Mouse (Mus musculus) adrenal gland, postnatal 14 days (tissue): ENCODE measurements around the gene Sectm1a. TPM values are rescaled to one million over a fixed set of nuclear protein-coding genes. Genes with fewer than 3 reads are reported as not detected.
"Not testable (repeated sequence)": the region's sequence is repeated elsewhere in the genome, so short reads cannot be mapped to it uniquely, and the experiment has no call there.

ENCODE experiments used
- DNase-seq: peaks from one replicate; pipeline ENCODE4 v3.0.0; 2021; ENCODE audit warnings: mixed read lengths
- total RNA-seq: library from RNA; stranded (reverse); gene quantifications from 2 replicates; pipeline ENCODE4 v1.2.3, GENCODE M21; 2021

The Sectm1a gene
- total RNA-seq, 1 experiment from 2014 or later, result not detected

DNA sequence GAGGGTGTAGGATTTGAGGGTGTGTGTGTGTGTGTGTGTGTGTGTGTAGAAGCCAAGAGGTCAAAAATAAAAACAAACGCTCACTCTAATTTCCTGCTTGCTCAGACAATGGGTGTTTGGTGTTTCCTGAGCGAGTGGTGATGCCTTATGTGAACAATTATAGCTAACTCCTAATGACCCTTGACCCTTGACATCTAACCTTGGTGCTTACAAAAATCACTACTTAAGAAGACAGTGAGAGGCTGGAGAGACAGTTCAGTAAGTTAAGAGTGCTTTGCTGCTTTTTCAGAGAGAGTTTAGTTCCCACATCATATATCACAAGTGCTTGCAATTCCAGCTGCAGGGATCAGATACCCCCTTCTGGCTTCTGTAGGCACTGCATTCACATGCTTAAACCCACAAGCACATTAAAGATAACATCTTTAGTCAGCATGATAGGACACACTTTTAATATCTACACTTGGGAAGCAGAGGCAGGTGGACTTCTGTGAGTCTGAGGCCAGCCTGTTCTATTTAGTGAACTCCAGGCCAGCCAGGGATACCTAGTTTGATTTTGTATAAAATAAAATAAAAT is 33.1 kb downstream of the Sectm1a start:
- peak; percentile 53 for DNase-seq

GRCm38 (mm10) chr11:121045286-121045685 is 35.7 kb downstream of the Sectm1a start:
- no peak for DNase-seq

DNA sequence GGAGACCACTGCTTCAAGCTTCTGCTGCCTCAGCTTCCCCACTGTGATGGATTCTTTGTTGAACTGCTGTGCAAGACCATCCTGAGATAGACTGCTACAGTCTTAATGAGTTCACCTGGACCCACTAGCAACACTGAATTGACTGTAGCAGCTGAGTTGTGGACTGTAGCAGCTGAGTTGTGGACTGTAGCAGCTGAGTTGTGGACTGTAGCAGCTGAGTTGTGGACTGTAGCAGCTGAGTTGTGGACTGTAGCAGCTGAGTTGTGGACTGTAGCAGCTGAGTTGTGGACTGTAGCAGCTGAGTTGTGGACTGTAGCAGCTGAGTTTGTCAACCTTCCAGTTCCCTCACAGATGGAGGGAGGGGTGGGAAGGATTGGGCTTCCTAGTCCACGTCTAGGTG is 38.0 kb downstream of the Sectm1a start:
- not testable (repeated sequence) for DNase-seq

DNA sequence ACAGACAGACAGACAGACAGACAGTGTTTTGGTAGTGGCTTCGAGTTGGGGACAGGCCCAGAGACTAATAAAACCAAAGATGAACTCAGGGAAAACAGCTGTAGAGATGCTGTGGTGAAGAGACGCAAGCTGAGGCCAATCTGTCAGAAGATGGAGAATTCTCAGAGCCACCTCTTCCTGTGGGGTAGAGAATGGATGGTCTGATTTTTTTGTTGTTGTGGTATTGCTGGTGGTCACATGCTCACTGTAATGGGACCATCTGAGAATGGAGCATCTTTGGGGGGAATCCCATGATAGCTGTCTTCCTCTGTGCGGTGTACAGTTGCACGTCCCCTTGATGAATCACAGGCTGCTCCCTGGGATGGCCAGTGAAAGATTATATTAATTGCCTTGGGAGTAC is 38.5 kb downstream of the Sectm1a start:
- DNase-seq, result no peak

GRCm38 (mm10) chr11:121041636-121042035 is 39.4 kb downstream of the Sectm1a start:
- DNase-seq, result no peak

DNA sequence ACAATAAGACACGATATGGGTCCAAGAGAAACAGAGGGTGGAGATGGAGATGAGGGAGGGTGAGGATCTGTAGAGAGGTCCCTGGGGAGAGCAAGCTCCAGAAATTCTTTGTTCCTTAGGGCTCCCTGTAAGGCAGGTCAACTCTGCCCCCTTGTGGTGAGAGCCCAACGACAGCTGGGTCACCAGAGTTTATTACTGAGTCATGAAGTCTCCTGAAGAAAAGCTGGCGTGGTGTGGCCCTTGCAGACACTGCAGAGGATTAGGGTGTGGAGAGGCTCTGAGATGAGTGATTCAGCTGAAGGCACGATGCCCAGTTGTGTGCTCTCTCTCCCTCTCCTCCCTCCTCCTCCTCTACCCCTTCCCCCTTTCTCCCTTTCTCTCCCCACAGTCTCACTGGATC is 39.8 kb downstream of the Sectm1a start:
- DNase-seq, result peak; percentile 94

- DNase-seq, result no peak
These were observed 41.7 kb downstream of the Sectm1a start, which contains the start of gene Cd7 for GRCm38 (mm10) chr11:121039302-121039701. Gene Cd7, minus strand, starts transcription at chr11:121039418.

DNA sequence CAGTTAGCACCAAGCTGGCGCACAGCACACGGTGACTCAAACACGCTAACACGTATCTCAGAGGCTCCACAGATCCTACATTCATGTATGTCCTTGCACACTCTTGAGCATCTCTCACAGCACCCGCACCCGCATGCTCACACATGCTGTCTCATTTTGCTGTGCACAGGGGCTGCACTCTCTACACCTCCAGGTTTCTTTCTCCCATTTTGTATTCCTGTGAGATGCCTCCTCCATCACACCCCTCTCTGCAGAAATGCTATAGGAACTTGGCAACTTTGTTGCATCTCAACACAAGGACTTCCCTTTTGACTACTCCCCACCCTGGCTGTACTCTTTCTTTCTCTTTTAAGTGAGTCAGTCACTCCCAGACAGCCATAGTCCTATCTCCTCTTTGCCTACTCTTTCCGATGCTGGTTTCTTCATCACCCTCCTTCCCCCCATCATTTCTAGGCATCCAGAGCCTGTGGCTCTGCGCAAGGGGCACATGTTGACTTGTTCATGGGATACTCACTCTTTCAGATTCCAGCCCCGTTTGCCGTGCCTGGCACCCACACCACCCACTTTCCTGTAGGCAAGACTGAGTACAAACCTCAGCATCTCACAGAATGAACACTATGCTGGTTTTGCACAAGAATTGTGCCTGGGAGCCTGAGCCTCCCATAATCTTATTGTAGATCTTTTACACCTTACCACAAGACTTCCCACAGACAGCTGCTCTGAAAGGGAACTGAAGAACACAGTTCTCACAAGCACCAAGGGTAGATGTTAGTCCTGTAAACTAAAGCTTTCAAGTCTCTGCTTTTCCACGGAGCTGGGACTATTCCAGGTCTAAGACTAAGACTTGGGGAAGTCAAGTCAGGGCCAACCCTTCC is 42.4 kb downstream of the Sectm1a start:
- no peak for DNase-seq

DNA sequence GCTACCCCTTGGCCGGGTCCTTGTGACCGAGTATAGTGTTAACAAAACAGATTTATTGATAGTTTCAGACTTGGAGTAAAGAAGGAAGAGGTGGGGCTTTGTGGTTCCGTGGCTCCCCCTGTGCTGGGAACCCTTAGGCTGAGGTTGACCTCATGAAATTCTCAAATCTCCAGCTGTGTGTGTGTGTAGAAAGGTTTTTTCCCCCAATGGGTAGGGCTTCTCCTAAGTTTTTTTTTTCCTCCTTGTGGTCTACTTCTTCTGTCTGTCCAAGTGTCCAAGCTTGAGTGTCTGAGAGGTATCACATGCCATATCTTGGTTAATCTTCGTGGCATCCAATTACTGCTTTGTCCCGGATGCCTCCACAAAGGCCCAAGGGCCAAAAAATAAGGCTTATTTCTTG is 47.9 kb downstream of the Sectm1a start:
- DNase-seq, result no peak

GRCm38 (mm10) chr11:121027259-121027658 is 53.8 kb downstream of the Sectm1a start:
- no peak for DNase-seq

- DNase-seq, result no peak
These were observed 56.9 kb downstream of the Sectm1a start for GRCm38 (mm10) chr11:121024163-121024562.

- no peak for DNase-seq
These were observed 61.5 kb downstream of the Sectm1a start for GRCm38 (mm10) chr11:121019501-121019900.

DNA sequence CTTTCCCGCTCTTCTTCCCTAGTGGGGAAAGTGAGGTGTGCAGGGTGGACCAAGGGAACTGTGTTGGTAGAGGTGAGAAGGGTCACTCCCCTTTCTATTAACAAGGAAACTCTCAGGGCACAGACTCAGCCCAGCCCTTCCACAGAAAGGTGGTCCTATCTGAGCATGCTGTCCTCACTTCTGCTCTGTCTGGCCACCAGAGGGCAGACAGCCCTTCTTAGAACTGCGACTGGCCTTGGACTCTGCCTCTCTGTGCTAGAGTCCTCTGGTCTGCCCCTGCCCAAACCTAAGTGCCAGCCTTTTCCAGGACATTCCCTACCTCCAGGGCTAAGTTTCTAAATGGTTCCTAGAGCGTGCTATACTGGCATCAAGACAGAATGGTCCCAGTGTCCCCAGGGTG is 63.3 kb downstream of the Sectm1a start:
- DNase-seq, result peak; percentile 84

Other genes starting within 250 kb of the Sectm1a start
- gene Ccdc57, start 148.3 kb downstream of the Sectm1a start, total RNA-seq, result 12.6 and 17.7 TPM in 2 replicates
- 10.6 and 14.0 TPM in 2 replicates for gene Slc16a3, start 132.7 kb downstream of the Sectm1a start, total RNA-seq
- 124 and 135 TPM in 2 replicates for gene Csnk1d, start 89.9 kb downstream of the Sectm1a start, total RNA-seq
- gene Cd7, start 41.8 kb downstream of the Sectm1a start, total RNA-seq, result 0.48 and 3.8 TPM in 2 replicates
- gene Sectm1b, start 17.7 kb downstream of the Sectm1a start, total RNA-seq, result not detected in 2 replicates
- not detected in 2 replicates for gene Tex19.2, start 37.5 kb upstream of the Sectm1a start, total RNA-seq
- gene Tex19.1, start 64.9 kb upstream of the Sectm1a start, total RNA-seq, result not detected in 2 replicates
- not detected in 2 replicates for gene Uts2r, start 79.1 kb upstream of the Sectm1a start, total RNA-seq
- 11.5 and 13.7 TPM in 2 replicates for gene Hexdc, start 123.2 kb upstream of the Sectm1a start, total RNA-seq
- 23.0 and 24.6 TPM in 2 replicates for gene Ogfod3, start 123.5 kb upstream of the Sectm1a start, total RNA-seq
- 14.3 and 23.7 TPM in 2 replicates for gene Cybc1, start 148.1 kb upstream of the Sectm1a start, total RNA-seq
- 29.9 and 36.5 TPM in 2 replicates for gene Narf, start 156.0 kb upstream of the Sectm1a start, total RNA-seq
- 36.9 and 37.5 TPM in 2 replicates for gene Foxk2, start 178.8 kb upstream of the Sectm1a start, total RNA-seq